Mouse (Mus musculus): ENCODE results near the gene Kif19a.

Kif19a gene

DNA sequence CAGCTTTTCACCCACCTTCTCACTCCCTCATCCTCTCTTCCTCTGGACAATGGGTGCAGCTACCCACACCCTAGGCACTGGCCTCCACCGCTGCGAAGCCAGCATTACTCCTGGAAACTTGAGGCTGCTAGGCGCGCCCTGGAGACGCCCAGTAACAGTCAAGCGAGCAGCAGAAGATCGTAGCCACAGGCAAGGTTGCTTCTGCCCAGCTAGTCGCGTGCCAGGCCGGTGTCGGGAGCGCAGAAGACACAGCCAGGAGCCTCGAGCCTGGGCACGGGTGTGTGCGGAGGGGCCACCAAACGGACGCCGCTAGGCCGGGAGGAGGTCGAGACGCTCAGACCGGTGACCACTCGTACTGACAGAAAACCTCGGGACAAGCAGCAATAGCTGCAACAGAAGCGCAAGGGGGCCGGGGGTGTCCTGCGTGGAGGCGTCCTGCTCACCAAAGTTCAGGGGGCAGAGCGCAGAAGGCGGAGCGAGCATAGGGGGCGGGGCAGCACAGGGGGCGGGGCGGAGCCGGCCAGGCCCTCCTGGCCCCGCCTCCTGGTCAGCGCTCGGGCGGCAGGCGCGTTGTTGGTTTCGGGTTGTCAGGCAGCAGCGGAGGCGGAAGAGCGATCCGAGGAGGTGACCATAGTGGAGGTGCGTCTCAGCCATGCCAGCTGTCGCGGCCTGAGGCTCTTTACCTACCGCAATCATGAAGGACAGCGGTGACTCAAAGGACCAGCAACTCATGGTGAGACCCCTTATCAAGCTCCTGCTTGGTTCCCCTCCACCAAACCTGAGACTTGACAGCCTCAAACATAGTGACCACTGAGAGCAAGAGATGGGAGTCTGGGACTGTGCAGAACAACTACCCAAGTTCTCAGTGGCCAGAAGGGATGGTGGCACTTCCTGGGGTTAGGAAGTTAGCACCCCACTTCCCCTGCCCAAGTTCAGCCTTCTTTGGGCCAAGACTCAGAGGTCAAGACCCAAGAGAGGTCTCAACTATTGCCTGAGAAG, at the start of gene Kif19a:
Gene Kif19a (plus strand): TSS at position 569 of the 999 bp plus-strand sequence.
- DNase-seq (ENCODE audit: low spot score), result no peak

DNA sequence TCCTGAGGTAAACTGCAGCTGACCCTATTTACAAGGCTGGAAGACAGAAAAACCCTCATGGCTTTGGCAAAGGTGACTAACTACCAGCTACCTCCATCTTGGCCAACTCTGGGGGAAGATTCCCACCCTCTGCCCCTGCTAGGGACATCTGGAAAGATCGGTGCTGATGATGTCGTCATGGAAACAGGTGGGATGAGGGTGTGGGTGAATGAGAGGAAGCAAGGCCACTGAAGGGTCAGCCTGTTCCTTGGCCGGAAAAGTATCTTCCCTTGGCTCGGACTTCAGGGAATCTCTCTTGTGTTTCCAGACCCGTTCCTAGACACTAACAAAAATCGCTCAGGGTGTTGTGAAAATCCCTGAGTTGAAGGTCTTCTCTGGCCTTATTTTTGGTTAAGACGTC, 49.7 kb upstream of the Kif19a start:
- no peak for DNase-seq (ENCODE audit: low spot score)

DNA sequence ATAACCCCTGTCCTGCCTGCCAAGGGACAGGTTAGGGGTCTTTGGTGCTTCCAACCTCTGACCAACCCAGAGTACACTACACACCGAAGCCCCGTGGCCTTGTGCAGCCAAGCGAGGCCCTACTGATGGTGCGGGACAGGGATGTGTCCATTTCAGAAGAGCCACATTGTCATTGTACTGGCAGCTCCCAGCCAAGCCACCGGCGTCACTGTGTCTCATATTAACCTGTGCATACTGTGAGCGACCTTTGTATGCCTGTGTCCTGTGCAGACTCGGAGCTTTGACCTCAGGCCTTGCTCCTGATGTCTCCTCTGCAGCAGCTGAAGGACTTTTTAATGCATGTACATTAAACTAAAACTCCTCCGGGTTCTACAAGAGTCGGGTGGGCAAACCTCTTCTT, 44.7 kb upstream of the Kif19a start:
- DNase-seq (ENCODE audit: low spot score), result no peak

DNA sequence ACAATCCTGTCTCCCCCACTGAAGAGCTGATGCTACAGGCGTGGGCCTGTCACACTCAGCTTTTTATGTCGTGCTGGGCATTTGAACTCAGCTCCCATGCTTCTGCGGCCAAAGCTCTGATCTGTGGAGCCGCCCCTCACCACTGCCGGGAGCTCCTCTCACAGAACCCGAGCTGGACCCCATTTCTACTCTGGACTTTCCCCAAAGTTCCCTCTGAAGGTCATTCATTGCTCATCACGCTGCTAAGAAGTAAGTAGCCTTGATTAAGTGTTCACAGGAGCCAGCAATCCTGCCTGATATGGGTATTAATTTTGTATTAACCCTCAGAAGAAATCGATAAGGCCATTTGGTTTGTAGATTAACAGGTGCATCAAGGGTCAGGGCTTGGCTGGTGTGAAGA, 42.8 kb upstream of the Kif19a start:
- no peak for DNase-seq (ENCODE audit: low spot score)

DNA sequence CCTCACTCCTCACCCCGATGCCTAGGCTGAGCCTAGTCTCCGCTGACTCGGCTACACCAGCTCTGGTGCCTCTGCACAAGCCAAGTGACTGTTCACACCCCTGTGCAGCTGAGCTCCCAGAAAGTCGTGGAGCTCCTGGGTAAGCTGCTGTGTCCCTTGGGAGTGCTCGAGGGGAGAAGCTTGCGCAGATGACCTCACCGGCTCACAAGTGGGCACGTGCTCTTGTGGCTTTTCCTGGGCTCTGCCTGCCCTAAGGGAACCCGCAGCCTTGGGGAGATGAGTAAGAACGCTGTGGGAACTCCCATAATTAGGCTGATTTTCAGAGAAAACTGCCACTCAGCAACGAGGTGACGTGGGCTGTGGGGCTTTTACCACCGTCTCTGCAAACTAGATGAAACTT, 42.2 kb upstream of the Kif19a start:
- no peak for DNase-seq (ENCODE audit: low spot score)

DNA sequence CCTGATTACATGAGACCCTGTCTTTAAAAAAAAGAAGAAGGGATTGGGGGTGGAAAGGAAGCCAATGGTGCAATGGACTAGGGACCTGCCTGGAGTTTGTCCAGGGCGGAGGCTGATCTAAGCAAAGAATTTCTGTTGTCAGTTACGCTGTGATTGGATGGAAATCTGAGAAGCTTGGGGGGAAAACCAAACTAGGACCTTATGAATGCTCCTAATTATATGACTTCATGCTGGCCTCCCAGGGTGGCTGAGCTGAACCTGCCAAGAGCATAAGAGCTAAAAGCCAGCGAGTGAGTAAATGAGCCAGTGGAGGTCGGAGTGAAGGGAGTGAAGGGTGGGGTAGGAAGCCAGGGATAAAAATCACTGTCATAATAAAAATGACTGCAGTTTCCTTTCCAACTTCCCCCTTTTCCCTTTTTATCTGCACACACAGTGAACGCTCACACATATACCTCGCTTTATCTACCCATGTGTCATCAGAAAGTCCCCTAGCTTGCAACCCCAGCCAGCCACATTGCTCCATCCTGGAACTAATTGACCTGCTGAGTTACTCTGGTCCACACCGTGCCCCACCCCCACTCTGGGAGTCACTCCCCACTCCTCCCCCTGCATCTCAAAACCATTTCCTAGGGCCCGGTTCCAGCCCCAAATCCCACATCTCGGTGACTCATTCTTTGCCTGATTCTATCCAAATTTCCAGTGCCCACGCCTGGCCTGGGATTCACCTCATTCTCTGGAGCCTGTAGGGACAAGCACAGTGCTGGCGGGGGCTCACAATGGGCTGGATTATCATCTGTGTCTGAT, 40.2 kb upstream of the Kif19a start:
- no peak for DNase-seq (ENCODE audit: low spot score)

DNA sequence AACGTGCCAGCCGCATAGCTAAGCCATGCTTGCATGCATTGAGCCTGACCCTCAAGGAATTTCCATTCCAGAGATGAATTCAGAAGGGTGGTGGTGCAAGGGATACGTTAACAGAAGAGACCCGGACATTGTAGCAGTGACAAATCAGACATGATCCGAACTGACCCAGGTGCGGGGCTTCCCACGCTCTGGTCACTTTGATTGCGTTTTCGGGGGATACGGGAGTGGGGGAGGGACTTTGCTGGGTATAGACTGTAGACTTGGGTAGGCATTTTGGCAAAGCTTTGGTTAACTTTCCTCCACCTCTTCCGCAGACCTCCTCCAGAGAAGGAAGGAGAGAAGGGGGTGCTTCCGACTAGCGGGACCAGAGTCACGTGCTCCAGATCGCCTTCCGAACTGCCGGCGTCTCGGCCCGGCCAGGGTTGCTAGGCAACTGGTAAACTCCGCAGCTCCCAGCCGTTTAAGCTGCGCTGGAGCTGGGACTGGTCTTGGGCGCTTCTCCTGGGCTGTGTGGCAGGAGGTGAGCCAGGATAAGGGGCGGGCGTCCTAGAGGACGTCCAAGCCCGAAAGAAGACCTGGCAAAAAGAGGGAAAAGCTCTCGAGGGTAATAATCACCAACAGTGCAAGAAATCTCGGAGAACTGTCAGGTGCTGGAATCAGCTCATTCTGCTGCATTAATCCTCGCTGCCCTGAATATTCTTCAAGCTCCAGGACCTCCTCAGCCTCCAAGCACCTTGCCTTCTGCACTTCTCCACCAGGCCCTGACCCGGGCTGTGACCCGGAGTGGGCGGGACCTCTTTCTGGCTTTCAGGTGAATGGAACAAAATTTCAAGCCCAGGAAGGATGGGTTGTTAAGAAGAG, 38.0 kb upstream of the Kif19a start, which contains the start of gene Dnaic2:
Gene Dnaic2 (plus strand): TSS at position 444 of the 861 bp plus-strand sequence.
- no peak for DNase-seq (ENCODE audit: low spot score)

DNA sequence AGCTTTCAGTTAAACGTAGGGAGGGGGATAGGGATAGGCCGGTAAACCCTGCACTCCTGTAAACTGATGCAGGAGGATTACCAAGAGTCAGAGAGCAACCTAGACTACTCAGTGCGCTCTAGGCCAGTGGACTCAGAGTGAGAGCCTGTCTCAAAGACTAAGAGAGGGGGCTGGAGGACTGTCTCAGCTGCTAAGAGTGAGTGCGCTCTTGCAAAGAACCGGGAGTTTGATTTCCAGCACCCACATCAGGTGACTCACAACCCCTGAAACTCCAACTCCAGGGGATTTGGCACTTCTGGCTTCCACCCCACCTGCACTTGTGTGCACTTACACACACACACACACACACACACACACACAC, 37.4 kb upstream of the Kif19a start:
- DNase-seq (ENCODE audit: low spot score), result no peak

DNA sequence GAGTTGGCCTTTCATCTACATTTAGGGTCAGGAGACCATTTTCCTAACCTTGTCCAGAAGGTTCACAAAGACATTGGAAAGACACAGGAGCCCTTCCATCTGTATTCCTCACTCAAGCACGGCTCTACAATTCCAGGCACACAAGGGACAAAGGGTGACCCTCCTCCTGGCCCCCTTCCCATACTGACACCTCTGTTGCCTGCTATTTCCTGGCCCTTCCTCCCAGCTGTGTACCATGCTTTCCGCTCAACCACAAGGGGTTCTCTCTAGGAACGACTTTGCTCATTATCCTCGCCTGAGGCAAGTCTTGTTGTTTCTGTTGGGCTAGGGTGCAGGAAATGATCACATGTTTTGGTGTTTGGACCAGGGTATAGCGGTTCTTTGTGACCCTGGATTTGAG, 36.9 kb upstream of the Kif19a start:
- no peak for DNase-seq (ENCODE audit: low spot score)

DNA sequence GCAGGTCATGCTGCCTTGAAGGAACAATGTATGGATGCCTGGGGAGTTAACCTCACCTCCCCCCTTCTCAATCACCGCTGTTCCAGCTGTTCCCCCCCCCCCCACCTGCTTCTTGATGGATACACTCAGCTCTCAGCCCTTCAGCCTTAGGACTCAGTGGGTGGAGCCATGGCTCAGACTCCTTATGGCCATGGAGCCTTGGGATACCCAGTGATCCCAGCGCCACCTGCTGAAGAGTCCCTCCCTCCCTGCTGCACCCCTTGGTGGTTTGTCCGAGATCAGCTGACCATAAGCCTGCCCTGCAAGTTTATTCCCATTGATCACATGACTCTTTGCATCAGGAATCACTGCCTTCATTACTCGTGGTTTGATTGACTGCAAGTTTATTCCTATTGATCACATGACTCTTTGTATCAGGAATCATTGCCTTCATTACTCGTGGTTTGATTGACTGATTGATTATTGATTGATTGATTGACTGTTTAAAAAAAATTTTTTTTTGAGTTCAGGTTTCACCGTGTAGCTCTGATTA, 35.3 kb upstream of the Kif19a start:
- DNase-seq (ENCODE audit: low spot score), result no peak

DNA sequence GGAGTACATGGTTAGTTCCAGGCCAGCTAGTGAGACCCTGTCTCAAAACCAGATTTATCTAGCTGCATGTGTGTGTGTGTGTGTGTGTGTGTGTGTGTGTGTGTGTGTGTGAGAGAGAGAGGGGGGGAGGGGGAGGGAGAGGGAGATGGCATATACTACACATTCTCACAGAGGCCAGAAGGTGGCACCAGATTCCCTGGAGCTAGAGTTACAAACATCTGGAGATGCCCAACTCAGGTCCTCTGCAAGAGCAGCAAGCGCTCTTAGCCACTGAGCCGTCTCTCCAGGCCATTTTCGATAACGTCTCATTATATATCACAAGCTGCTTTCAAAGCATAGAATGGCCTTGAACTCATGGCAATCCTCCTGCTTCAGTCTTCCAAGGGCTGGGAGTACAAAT, 33.5 kb upstream of the Kif19a start:
- DNase-seq (ENCODE audit: low spot score), result no peak

DNA sequence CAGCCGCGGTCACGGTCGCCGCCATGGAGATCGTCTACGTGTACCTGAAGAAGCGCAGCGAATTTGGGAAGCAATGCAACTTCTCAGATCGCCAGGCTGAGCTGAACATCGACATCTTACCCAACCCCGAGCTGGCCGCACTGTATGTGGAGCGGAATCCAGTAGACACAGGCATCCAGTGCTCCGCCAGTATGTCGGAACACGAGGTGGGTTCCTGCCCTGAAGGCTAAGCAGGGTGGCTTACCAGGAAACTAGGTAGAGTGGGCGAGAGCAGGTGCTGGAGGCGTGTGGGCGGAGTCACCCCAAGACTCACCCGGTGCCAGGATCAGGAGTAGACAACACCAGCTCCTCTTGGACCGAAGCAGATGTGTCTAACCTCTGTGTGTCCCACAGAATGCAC, 32.3 kb upstream of the Kif19a start:
- DNase-seq (ENCODE audit: low spot score), result no peak

DNA sequence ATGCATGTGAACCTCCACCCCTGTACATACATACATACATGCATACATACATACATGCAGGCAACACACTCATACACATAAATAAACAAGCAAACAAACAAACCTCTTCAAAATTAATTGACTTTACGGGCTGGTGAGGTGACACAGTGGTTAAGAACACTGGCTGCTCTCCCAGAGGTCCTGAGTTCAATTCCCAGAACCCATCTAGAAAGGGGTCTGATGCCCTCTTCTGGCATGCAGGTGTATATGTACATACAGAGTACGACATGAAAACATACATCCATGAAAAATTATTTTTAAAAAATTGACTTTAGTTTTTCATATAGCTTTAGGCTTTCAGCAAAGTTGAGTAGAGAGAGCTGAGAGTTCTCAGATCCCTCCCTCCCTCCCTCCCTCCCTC, 29.1 kb upstream of the Kif19a start:
- DNase-seq (ENCODE audit: low spot score), result no peak

DNA sequence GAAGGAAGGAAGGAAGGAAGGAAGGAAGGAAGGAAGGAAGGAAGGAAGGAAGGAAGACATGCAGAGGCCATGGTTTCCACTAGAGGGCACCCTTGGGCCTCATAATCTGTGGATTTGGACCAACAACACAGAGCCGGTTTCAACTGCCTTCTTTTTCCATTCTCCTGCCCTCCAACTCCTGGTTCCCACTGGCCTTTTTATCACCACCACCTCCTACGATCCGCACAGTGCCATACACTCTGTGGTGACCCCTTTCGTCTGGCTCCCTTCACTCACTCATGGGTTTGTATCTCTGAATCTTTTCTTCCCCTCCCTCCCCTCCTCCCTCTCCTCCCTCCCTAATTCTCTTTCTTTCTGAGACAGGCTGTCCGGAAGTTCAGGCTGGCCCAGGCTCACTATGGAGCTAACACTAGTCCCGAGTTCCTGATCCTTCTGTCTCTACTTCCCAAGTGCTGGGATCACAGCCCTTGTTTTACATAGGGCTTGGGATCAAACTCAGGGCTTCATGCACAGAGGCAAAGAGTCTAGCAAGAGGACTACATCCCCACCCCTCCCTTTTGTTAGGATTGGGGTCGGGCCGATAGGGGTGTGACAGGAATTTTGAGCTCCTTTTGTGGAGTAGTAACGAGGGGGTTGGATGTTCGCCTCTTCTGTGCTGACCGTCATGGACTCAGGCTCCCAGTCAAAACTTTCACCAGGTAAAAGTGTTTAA, 28.1 kb upstream of the Kif19a start:
- no peak for DNase-seq (ENCODE audit: low spot score)

DNA sequence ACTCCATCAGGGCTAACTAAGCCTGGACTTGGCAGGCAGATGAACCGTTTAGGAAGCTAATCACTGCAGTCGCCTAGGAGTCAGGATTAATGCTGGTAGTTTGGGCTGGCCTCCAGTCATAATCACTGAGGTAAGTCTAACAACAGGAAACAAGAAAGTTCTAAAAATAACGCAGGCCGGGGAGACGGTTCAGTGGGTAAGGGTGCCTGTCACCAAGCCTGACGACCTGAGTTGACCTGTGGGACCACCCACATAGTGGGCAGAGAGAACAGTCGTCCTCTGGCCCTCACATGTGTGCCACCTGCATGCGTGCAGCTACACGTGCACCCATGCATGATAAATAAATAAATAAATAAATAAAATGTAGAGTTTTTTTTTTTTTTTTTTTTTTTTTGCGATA, 24.6 kb upstream of the Kif19a start:
- no peak for DNase-seq (ENCODE audit: low spot score)

DNA sequence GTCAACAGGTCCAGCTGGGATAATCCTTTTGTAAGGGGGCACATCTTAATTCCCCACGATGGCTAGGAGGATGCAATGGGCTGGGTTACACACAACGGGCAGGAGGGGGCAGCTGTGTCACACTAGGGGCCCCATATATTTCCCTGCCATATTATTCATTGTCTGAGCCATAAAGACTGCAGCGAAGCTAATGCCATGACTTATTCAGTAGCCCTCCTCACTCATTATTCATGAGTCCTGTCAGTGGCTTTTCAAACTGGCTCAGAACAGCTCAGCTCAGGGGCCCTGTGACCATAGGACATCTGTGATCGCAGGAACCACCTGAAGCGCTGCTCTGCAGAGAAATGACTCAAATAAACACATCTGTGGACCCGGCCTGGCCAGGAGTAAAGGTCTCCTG, 23.7 kb upstream of the Kif19a start:
- no peak for DNase-seq (ENCODE audit: low spot score)

DNA sequence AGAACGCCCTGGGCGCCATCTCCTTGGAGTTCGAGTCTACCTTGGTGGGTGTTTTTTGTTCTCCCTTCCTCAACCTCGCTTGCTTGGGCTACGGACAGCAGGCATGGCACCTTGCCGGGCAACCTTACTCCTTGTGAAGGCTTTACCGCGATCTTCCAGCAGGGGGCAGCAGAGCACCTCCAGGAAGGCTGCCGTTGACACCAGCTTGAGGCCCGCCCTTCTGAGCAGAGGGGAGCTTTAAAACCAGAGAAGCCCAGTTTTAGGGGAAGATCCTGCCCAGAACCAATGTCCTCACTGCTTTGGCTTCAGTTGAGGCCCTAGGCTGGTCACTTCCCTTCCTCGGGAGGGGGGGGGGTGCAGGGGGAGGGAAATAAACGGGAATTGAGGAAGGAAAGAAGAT, 20.1 kb upstream of the Kif19a start:
- DNase-seq (ENCODE audit: low spot score), result peak; percentile 77

DNA sequence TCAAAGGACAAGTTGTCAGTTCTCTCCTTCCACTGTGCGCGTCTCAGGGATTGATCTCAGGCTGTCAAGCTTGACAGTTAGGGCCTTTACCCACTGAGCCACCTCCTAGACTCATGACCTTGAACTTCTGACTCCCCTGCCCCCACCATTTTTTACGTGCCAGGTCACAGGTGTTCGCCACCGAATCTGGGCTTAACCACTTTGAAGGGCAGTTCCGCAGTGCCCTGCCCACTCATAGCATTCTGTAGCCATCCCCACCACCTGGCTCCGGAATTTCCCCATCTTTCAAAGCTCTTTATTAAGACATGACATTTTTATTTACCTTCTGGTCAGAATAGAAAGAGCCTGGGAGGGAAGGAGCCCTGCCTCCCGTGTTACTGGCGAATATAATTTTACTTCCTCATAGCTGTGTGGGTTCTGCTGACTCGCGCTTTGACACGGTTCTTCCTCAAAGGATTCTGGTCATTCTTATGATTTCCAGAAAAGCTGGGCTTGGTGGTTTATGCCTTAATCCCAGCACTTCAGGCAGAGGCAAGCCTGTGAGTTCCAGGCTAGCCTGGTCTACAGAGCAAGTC, 17.5 kb upstream of the Kif19a start:
- no peak for DNase-seq (ENCODE audit: low spot score)

DNA sequence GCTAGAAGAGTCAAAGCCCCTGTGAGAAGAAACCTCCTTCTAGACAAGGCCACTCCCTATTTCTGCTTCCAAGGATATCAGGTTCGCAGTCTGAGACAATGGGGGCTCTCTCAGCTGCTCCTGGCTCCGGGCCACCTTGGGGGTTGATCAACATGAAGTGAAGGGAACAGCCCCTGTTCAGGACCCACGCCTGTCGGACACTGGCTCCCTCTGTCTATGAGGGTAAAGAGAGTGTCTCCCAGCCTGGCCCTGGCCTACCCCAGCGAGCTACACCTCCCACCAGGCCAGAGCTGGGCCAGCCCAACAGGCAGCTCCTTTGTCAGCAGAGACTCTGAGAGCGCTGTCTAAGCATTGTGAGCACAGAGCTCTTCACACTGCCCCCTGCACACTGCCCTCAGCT, 4.7 kb downstream of the Kif19a start:
- no peak for DNase-seq (ENCODE audit: low spot score)

DNA sequence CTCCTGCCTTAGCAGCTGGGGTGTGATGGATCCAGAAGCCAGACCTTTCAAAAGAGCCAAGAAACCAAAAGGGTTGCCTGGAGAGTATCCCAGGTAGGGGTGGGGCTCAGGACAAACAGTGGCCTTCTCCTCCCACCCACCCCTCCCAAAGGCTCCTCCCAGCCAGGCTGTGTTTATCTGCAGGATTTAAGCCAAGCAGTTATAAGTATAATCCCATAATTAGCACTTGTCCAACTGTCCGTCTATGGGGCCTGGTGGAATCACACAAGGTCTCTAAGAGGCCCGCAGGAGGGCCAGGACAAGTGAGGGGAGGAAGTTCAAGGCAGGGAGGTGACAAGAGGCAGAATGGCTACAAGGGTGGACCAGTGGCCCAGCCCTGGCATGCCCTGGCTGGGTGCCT, 6.7 kb downstream of the Kif19a start:
- no peak for DNase-seq (ENCODE audit: low spot score)

DNA sequence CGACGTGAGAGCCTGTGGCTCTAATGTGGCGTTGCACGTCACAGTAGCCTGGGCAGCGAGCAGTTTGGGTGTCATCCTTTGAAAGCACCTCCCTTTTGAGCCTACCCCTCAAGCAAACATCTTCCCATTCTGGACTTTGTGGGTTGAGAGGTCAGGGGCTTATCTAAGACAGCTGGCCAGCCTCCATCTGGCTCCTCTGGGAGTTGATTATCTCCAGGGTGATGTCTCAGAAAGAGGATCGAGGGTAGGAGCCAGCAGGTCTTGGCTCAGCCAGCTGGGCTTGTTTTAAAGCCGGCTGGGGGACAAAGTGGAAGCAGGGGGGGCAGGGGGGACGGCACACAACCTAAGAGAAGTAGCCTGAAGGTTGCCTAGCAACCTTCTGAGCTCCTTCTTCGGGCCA, 14.9 kb downstream of the Kif19a start:
- DNase-seq (ENCODE audit: low spot score), result no peak
